Mouse (Mus musculus) forebrain, postnatal 0 days (tissue): ENCODE data around the gene Muc4. TPM values are rescaled to one million over a fixed set of nuclear protein-coding genes. Genes with fewer than 3 reads are reported as not detected.

Source experiments
- ATAC-seq: fragments of 200-750 bp; cut with Nextera tagmentation; 2 replicates; pipeline ENCODE4 v1.8.0; 2017; ENCODE audit warnings: mild to moderate bottlenecking, moderate library complexity
- DNase-seq: peaks from one replicate; pipeline ENCODE4 v3.0.0-alpha.2; 2015
- H3K27ac ChIP-seq: fragments of 300-500 bp; sonication (generic); 2 replicates; pipeline ENCODE4 v1.5.1; 2014; ENCODE audit warnings: low read depth, mild to moderate bottlenecking, antibody characterized with exemption, low read length, moderate library complexity, mixed read lengths
- H3K27me3 ChIP-seq: fragments of 300-500 bp; sonication (generic); 2 replicates; pipeline ENCODE4 v1.6.1; 2014; ENCODE audit warnings: mild to moderate bottlenecking, low read length, mixed read lengths; ENCODE audit not compliant: insufficient read depth
- H3K36me3 ChIP-seq: fragments of 300-500 bp; sonication (generic); 2 replicates; pipeline ENCODE4 v1.6.1; 2014; ENCODE audit warnings: mild to moderate bottlenecking, moderate library complexity; ENCODE audit not compliant: insufficient read depth
- H3K4me1 ChIP-seq: fragments of 300-500 bp; sonication (generic); 2 replicates; pipeline ENCODE4 v1.6.1; 2014; ENCODE audit warnings: antibody characterized with exemption; ENCODE audit not compliant: insufficient read depth
- H3K4me2 ChIP-seq: fragments of 300-500 bp; sonication (generic); 2 replicates; pipeline ENCODE4 v1.6.1; 2014; ENCODE audit warnings: low read depth, mild to moderate bottlenecking, moderate library complexity
- H3K4me3 ChIP-seq: fragments of 300-500 bp; sonication (generic); 2 replicates; pipeline ENCODE4 v1.5.1; 2014; ENCODE audit warnings: low read depth, low read length, mixed read lengths
- H3K9ac ChIP-seq: fragments of 300-500 bp; sonication (generic); 2 replicates; pipeline ENCODE4 v1.6.1; 2014; ENCODE audit warnings: mild to moderate bottlenecking
- H3K9me3 ChIP-seq: fragments of 300-500 bp; sonication (generic); 2 replicates; pipeline ENCODE4 v1.6.1; 2016; ENCODE audit warnings: low read length
- CTCF ChIP-seq: sonication (generic); IDR thresholded peaks from 2 replicates; pipeline ENCODE4 v1.5.1; 2016; ENCODE audit warnings: antibody characterized with exemption, control low read depth, low read depth
- WGBS: fragments of 180-500 bp; shearing (Covaris S2); extraction: QIAGEN DNeasy Blood & Tissue Kit; methylation state at CpG from one replicate; pipeline ENCODE4 v1.1.7; 2014; 5-methylcytosine and 5-hydroxymethylcytosine counted together
- polyA plus RNA-seq: library from polyadenylated mRNA; unstranded; fragments of >200 nt; fragmentation: Nextera tagmentation; extraction: Ambion mirVana; gene quantifications from 2 replicates; pipeline ENCODE4 v1.2.1, GENCODE M21; 2015
- total RNA-seq: library from RNA; depleted of rRNA; stranded (reverse); fragments of >200 nt; gene quantifications from 2 replicates; pipeline ENCODE4 v1.2.3, GENCODE M21; 2014

The Muc4 gene
- total and polyA plus RNA-seq, 2 experiments from 2014 or later, result not detected

- Histone ChIP-seq H3K4me3 (no peak overlapping the region), H3K27ac (no peak overlapping the region), H3K27me3 (no peaks in the 10 kb centered on the region), H3K4me2 (no peak overlapping the region), H3K9me3 (no peaks in the 10 kb centered on the region), H3K4me1 (no peaks in the 10 kb centered on the region), H3K9ac (no peak overlapping the region), H3K36me3 (no peaks in the 10 kb centered on the region)
- ATAC-seq (no peak), DNase-seq (no peak)
- no peak for TF ChIP-seq CTCF
- WGBS, result 87% methylated on average over 2 of the region's 2 CpGs
These were observed 7.0 kb downstream of the Muc4 start for GRCm38 (mm10) chr16:32742712-32743111.

DNA sequence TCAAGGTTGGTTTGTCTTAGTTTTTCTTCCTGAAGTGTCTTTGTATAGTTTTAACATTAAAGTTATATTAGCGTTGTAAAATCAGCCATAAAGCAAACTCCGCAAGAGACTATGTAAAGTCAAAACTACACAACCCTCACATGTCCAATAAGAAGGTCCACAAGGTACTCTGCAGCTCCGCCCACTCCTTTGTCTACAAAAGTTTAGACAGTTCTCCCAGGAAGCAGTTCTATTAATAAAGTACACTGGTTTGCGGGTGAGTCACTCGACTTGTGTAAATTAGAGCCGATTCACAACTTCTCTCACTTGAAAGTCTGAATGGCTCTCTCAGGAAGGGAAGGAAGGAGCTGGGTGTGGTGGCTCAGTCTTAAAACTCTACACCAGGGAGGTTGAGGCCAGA lies 10.2 kb downstream of the Muc4 start:
- ATAC-seq, result no peak

GRCm38 (mm10) chr16:32750242-32751127 lies 14.8 kb downstream of the Muc4 start:
- no peak for TF ChIP-seq CTCF
- no peaks in the 10 kb centered on the region for H3K4me1 ChIP-seq
- H3K27ac ChIP-seq, result no peak overlapping the region
- no peak overlapping the region for H3K4me3 ChIP-seq
- DNase-seq (no peak), ATAC-seq (no peak)
- H3K36me3 ChIP-seq, result no peaks in the 10 kb centered on the region
- H3K9me3 ChIP-seq, result no peaks in the 10 kb centered on the region
- H3K27me3 ChIP-seq, result no peaks in the 10 kb centered on the region
- no peak overlapping the region for H3K4me2 ChIP-seq
- no peak overlapping the region for H3K9ac ChIP-seq
- 87% methylated on average over 5 of the region's 5 CpGs for WGBS

More for the DNA sequence above, 10.2 kb downstream of the Muc4 start:
- no peak for DNase-seq
- Histone ChIP-seq H3K36me3 (no peaks in the 10 kb centered on the region), H3K4me3 (no peak overlapping the region), H3K9ac (no peak overlapping the region), H3K4me2 (no peak overlapping the region), H3K27ac (no peak overlapping the region), H3K27me3 (no peaks in the 10 kb centered on the region), H3K4me1 (no peaks in the 10 kb centered on the region), H3K9me3 (no peaks in the 10 kb centered on the region)
- TF ChIP-seq CTCF, result no peak
- WGBS, result 78% methylated on average over 6 of the region's 6 CpGs

- Histone ChIP-seq H3K9me3 (no peaks in the 10 kb centered on the region), H3K4me3 (no peak overlapping the region), H3K4me1 (no peaks in the 10 kb centered on the region), H3K27me3 (no peaks in the 10 kb centered on the region), H3K9ac (no peak overlapping the region), H3K4me2 (no peak overlapping the region), H3K27ac (no peak overlapping the region), H3K36me3 (no peaks in the 10 kb centered on the region)
- DNase-seq (no peak), ATAC-seq (no peak)
- WGBS, result 90% methylated on average over 2 of the region's 2 CpGs
- TF ChIP-seq CTCF, result no peak
These were observed 28.9 kb downstream of the Muc4 start for GRCm38 (mm10) chr16:32764550-32764949.

DNA sequence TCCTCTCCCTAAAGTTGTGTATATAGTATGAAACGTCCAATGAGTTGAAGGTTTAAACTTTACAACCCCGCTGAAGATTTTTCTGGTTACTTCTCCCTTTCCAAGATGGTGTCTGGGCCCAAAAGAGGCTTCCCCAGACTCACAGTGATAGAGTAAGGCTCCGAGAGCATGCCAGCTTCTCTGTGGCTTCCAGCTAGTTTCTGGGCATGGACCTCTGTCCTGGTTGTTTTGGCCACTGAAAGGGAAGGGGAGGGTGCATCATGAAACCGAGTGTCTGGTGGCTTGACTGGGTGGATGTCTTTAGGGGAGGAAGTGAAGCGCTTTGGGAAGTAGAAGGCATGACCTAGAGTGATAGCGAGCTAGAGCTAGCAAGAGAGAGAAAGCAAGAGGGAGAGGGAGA lies 29.3 kb downstream of the Muc4 start:
- no peak overlapping the region for H3K4me2 ChIP-seq
- DNase-seq (no peak), ATAC-seq (no peak)
- 79% methylated on average over 6 of the region's 6 CpGs for WGBS
- H3K36me3 ChIP-seq, result no peaks in the 10 kb centered on the region
- H3K4me1 ChIP-seq, result no peaks in the 10 kb centered on the region
- H3K27ac ChIP-seq, result no peak overlapping the region
- H3K4me3 ChIP-seq, result no peak overlapping the region
- H3K9ac ChIP-seq, result no peak overlapping the region
- H3K9me3 ChIP-seq, result no peaks in the 10 kb centered on the region
- no peaks in the 10 kb centered on the region for H3K27me3 ChIP-seq
- no peak for TF ChIP-seq CTCF

DNA sequence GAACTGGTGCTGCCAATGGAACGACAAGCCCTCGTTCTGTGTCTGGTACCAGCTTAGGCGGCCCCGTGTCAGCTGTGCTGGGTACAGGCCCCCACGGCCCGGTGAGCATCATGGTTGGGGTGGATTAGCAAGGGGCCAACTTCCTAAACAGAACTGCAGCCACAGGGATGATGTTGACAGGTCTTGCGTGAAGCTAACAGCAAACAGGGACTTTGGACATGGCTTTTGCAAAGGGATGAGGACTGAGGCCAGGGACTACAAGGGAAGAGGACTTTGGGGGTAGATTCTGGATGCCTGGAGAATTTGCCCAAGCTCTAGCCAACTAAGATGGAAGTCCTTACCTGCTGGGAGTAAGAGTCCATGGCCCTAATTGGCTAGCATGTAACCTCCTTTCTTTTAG lies 31.2 kb downstream of the Muc4 start:
- no peak overlapping the region for H3K9ac ChIP-seq
- no peak overlapping the region for H3K27ac ChIP-seq
- H3K4me3 ChIP-seq, result no peak overlapping the region
- 97% methylated on average over 7 of the region's 7 CpGs for WGBS
- TF ChIP-seq CTCF, result no peak
- no peaks in the 10 kb centered on the region for H3K27me3 ChIP-seq
- no peaks in the 10 kb centered on the region for H3K36me3 ChIP-seq
- ATAC-seq (no peak), DNase-seq (no peak)
- no peak overlapping the region for H3K4me2 ChIP-seq
- no peaks in the 10 kb centered on the region for H3K4me1 ChIP-seq
- no peaks in the 10 kb centered on the region for H3K9me3 ChIP-seq

DNA sequence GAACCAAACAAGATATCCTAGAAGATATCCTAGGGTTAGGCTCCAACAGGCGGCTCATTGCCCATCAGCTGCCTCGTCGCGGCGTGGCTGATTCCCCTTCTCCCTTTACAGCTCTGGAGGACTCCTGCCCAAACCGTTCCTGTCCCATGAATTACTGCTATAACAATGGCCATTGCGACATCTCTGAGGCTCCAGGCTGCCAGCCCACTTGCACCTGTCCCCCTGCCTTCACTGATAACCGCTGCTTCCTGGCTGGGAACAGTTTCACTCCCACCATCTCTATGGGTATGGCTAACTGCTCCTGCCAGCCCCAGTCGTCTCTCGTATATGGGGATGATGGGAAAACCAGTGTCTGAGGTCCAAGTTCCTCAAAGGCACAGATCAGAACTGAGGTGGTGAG lies 41.0 kb downstream of the Muc4 start:
- WGBS, result 87% methylated on average over 10 of the region's 10 CpGs
- no peak overlapping the region for H3K27ac ChIP-seq
- H3K4me2 ChIP-seq, result no peak overlapping the region
- H3K9ac ChIP-seq, result no peak overlapping the region
- no peak for TF ChIP-seq CTCF
- no peak for ATAC-seq
- H3K4me1 ChIP-seq, result no peaks in the 10 kb centered on the region
- H3K4me3 ChIP-seq, result no peak overlapping the region
- no peaks in the 10 kb centered on the region for H3K36me3 ChIP-seq
- H3K9me3 ChIP-seq, result no peaks in the 10 kb centered on the region
- no peaks in the 10 kb centered on the region for H3K27me3 ChIP-seq
- DNase-seq, result no peak
